Mouse (Mus musculus) layer of hippocampus, postnatal 36 days (tissue): Measurements from ENCODE around the gene Ldhb. TPM values are rescaled to one million over a fixed set of nuclear protein-coding genes. Genes with fewer than 3 reads are reported as not detected.

Experiments
- total RNA-seq, 2 experiments: library from RNA; stranded (reverse); gene quantifications; 2 replicates each; pipeline ENCODE4 v1.2.3; 2021

Gene Ldhb
- total RNA-seq, 2 experiments from 2014 or later = 518 to 567 TPM

Other genes with a start within 250 kb of the Ldhb start
- gene Iapp, start 209.5 kb downstream of the Ldhb start, total RNA-seq = not detected
- gene Slco1a5, start 185.0 kb downstream of the Ldhb start, total RNA-seq = not detected
- 10 to 100 TPM; 13.6 to 13.8 TPM for gene Pyroxd1, start 162.3 kb downstream of the Ldhb start, total RNA-seq
- 10 to 100 TPM; 26.1 to 29.3 TPM for gene Recql, start 120.9 kb downstream of the Ldhb start, total RNA-seq
- 10 to 100 TPM; 29.5 to 33.8 TPM for gene Golt1b, start 120.7 kb downstream of the Ldhb start, total RNA-seq
- 1 to 10 TPM; 1.7 to 2.1 TPM for gene Spx, start 94.5 kb downstream of the Ldhb start, total RNA-seq
- gene Gys2, start 34.8 kb downstream of the Ldhb start, total RNA-seq = under 1 TPM in 1 of 2 experiments, not detected in 1; 0.58 TPM
- 1 to 10 TPM; 1.5 to 2.0 TPM for gene Kcnj8, start 63.7 kb upstream of the Ldhb start, total RNA-seq
- gene Abcc9, start 194.4 kb upstream of the Ldhb start, total RNA-seq = 1 to 10 TPM; 3.1 to 3.3 TPM
- gene Cmas, start 248.7 kb upstream of the Ldhb start, total RNA-seq = 100 to 1,000 TPM in 1 of 2 experiments, 10 to 100 TPM in 1; 93.1 to 101 TPM